Mouse (Mus musculus): ENCODE results near the gene Cps1.

DNA sequence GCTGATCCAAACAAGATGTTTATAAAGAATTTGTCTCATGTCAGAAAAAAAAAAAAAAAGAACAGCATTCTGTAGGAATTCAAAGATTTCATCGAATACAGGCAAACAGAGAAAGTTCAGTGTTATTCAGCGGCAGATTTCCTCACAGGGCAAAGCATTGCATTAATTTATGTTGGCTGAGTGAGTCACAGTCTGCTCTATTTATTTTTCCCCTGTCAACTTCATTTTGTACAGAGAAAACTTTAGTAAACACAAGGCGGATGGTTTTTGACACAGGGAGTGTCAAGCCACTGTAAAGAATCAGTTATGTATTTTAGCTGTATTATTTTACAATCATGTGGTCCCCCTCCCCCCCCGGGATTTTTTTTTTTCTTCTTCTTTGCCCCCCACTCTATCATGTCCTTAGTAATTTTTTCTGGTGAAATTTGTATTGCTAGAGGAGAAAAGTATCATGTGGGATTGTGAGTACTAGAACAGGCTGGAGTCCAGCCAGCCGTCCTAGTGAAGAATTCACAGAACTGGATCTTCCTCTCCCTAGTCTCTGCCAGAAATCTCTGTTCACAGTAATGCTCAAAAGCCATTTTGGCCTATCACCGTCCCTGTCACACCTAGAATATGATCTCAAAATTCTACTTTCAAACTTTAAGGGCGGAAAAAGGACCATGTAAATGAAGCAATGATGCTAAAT is 9.3 kb upstream of the Cps1 start:
- TF ChIP-seq CTCF (IDR thresholded peaks at IDR 0.05; ENCODE audit: low read depth, low read length) (no peak), POLR2A (IDR thresholded peaks at IDR 0.05; ENCODE audit: insufficient read depth, low read length) (no peak)

Data from ES-Bruce4 (cell line).